Mouse (Mus musculus) liver, adult 2 months (tissue): ENCODE measurements at regions not wholly inside any gene's neighbourhood (a gene's known extent, or its start where the extent isn't known, plus 50 kb on each side); places are given as distances from the start of the nearest gene placed in this dataset.

Experiments
- DNase-seq: peaks from one replicate; pipeline ENCODE4 v3.0.0-alpha.2; 2011; ENCODE audit warnings: low read depth, low spot score; ENCODE audit errors: extremely low read depth
- H3K27ac ChIP-seq: fragments of 200-500 bp; replicated peaks from 2 replicates; pipeline ENCODE4 v1.5.1; 2012; ENCODE audit warnings: low read depth, mild to moderate bottlenecking, control low read depth, inconsistent platforms, low read length; ENCODE audit not compliant: insufficient read depth
- H3K27me3 ChIP-seq: fragments of 200-500 bp; 2 replicates; pipeline ENCODE4 v1.6.1; 2012; ENCODE audit warnings: mild to moderate bottlenecking, moderate library complexity, low read length, inconsistent platforms; ENCODE audit not compliant: control insufficient read depth, insufficient read depth
- H3K36me3 ChIP-seq: fragments of 200-500 bp; 2 replicates; pipeline ENCODE4 v1.6.1; 2012; ENCODE audit warnings: low read length, inconsistent platforms; ENCODE audit not compliant: control insufficient read depth, insufficient read depth
- H3K4me1 ChIP-seq: fragments of 200-500 bp; 2 replicates; pipeline ENCODE4 v1.6.1; 2011; ENCODE audit warnings: low read length; ENCODE audit not compliant: control insufficient read depth, insufficient read depth
- H3K4me3 ChIP-seq: fragments of 200-500 bp; 2 replicates; pipeline ENCODE4 v1.5.1; 2011; ENCODE audit warnings: low read depth, mild to moderate bottlenecking, control low read depth, low read length, moderate library complexity; ENCODE audit not compliant: insufficient read depth
- H3K79me2 ChIP-seq: fragments of 200-500 bp; 2 replicates; pipeline ENCODE4 v1.6.1; 2012; ENCODE audit warnings: inconsistent platforms, mild to moderate bottlenecking, low read length, moderate library complexity; ENCODE audit not compliant: control insufficient read depth, insufficient read depth
- H3K9ac ChIP-seq: fragments of 200-500 bp; 2 replicates; pipeline ENCODE4 v1.6.1; 2012; ENCODE audit warnings: low read depth, mild to moderate bottlenecking, control low read depth, inconsistent platforms, low read length
- CTCF ChIP-seq: fragments of 200-500 bp; IDR thresholded peaks from 2 replicates; pipeline ENCODE4 v1.5.1; 2011; ENCODE audit warnings: low read depth, low read length, control low read depth
- POLR2A ChIP-seq: fragments of 200-500 bp; IDR thresholded peaks from 2 replicates; pipeline ENCODE4 v1.6.1; 2011; ENCODE audit warnings: low read length, control low read depth; ENCODE audit not compliant: insufficient read depth; ENCODE audit errors: extremely low read depth
- WGBS: fragments of 180-500 bp; shearing (Covaris S2); methylation state at CpG from one replicate; pipeline ENCODE4 v1.1.7; 2018; 5-methylcytosine and 5-hydroxymethylcytosine counted together

DNA sequence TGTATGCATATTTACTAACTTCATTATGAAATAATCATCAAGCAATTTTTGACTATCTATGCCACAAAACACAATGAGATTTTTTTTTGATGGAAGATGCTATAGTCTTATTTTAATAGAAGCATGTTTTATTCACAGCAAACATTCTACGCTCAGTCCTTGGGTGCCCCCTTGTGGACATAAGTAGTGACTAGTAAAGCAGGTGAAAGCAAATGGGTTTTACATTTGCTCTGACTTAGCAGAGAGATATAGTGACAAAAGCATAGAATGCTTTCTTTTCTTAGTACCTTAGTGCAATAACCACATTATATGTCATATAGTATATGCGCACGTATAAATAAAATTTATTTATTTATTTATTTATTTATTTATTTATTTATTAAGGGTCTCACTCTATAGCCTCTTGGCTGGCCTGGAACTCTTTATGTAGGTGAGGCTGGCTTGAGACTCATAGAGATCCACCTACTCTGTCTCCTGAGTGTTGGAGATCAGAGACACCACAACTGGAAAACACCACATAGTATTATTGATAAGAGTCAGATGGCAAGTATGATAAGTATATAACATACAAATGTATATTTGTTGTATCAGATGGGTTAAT lies 136.5 kb upstream of the Arhgap42 start:
- Histone ChIP-seq H3K9ac (no peak overlapping the region), H3K27ac (no peak overlapping the region), H3K36me3 (no peaks in the 10 kb centered on the region), H3K27me3 (no peaks in the 10 kb centered on the region), H3K4me3 (no peak overlapping the region), H3K79me2 (no peaks in the 10 kb centered on the region), H3K4me1 (no peaks in the 10 kb centered on the region)
- TF ChIP-seq POLR2A, result no peak
- TF ChIP-seq CTCF, result peak; percentile 57
- peak; percentile 63 for DNase-seq
- WGBS, result 9% methylated on average over 3 of the region's 3 CpGs

DNA sequence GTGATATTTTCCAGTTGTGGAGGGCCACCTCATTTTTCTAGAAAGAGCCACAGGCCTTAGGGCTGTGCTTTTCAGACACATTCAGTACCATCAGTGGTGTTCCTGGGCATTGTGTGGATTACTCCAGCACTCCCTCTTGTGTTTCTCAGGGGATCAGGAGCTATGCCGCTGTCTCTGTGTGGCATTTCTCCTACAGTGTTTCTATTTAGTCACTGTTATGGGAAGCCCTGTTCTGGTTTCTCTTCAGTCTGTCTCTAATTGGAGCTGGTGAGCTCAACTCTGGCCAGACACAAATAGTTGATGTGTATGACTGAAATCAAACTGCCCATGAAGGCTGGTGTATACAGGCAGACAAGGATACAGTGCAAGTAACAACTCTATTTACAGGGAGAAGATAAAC lies 133.7 kb upstream of the Arhgap42 start:
- no peaks in the 10 kb centered on the region for H3K4me1 ChIP-seq
- H3K27me3 ChIP-seq, result no peaks in the 10 kb centered on the region
- WGBS, result 59% methylated on average over 1 of the region's 1 CpGs
- no peak overlapping the region for H3K9ac ChIP-seq
- H3K79me2 ChIP-seq, result no peaks in the 10 kb centered on the region
- H3K36me3 ChIP-seq, result no peaks in the 10 kb centered on the region
- TF ChIP-seq POLR2A, result no peak
- peak; percentile 21; the same call in 1 of the 2 replicates for TF ChIP-seq CTCF
- no peak overlapping the region for H3K4me3 ChIP-seq
- DNase-seq, result peak; percentile 23
- no peak overlapping the region for H3K27ac ChIP-seq

DNA sequence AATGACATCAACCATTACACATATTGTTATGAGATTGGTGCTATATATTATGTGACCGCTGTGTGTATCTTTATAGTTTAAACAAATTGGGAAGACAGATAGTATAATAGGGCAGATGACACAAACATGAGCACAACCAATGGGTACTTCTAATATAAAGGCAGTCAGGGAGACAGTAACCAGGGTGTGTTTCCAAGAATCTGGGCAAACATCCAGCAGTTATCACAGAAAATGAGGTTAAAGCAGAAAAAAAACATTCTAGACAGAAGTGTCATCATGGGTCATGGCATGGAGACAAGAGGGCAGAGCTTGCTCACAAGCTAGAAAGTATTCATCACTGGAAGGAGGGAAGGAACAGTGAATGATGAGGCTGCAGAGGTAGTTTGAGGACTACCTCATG lies 129.8 kb upstream of the Arhgap42 start:
- Histone ChIP-seq H3K36me3 (no peaks in the 10 kb centered on the region), H3K9ac (no peak overlapping the region), H3K4me3 (no peak overlapping the region), H3K4me1 (no peaks in the 10 kb centered on the region), H3K27me3 (no peaks in the 10 kb centered on the region), H3K27ac (no peak overlapping the region), H3K79me2 (no peaks in the 10 kb centered on the region)
- WGBS, result 85% methylated on average over 1 of the region's 1 CpGs
- TF ChIP-seq CTCF (no peak), POLR2A (no peak)
- DNase-seq, result peak; percentile 54

DNA sequence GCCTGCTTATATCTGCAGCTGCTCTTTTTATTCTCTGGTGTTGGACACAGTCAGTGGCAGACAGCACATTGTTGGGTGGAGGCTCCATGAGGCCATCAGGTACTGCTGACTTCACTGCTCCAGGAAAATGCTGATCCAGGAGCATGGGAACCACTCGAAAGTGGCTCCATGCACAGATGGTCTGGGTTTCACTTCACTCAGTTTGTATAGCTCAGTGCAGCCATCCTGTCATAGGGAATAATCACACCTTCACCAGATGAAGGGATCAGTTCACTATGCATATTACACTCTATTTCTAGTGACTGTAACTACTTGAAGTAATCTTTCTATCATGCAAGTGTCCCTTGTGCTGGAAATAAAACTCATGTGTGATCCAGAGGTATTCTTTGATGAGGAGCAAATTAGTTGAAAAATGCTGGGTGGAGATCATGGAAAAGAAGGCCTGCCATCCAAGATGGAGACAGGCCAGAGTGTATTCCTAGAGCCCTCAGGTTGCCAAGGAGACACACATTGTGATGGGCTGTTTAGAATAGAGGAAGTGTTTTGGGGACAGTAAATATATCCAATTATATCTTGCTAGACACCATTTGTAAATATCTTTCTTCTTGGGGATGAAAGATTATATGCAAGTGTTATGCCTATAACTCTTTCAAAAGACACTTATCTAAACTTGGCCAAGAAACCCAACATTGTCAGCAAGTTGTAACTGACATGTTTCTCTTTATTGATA lies 103.7 kb upstream of the Arhgap42 start:
- 59% methylated on average over 1 of the region's 1 CpGs for WGBS
- TF ChIP-seq CTCF (no peak), POLR2A (no peak)
- Histone ChIP-seq H3K79me2 (no peaks in the 10 kb centered on the region), H3K9ac (no peak overlapping the region), H3K36me3 (no peaks in the 10 kb centered on the region), H3K4me1 (no peaks in the 10 kb centered on the region), H3K4me3 (no peak overlapping the region), H3K27ac (no peak overlapping the region), H3K27me3 (no peaks in the 10 kb centered on the region)
- no peak for DNase-seq

DNA sequence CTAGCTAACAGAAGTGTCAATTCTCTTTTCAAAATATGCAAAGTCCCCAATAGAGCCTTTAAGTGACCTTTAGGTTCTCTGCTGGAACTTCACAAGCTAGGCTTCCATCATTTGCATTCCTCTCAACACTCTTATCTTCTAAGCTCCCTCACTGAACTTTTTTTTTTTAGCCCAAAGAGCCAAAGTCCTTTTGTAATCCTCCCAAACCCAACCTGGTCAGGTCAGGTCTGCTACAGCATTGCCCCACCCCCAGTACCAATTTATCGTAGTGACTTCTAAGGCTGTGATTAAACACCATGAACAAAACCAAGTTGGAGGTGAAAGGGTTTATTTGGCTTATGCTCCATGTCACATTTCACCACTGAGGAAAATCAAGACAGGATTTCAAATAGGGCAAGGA lies 79.7 kb upstream of the Arhgap42 start:
- TF ChIP-seq POLR2A (no peak), CTCF (no peak)
- Histone ChIP-seq H3K36me3 (no peaks in the 10 kb centered on the region), H3K4me3 (no peak overlapping the region), H3K79me2 (no peaks in the 10 kb centered on the region), H3K27ac (no peak overlapping the region), H3K27me3 (no peaks in the 10 kb centered on the region), H3K4me1 (no peaks in the 10 kb centered on the region), H3K9ac (no peak overlapping the region)
- DNase-seq, result peak; percentile 47
- WGBS, result 21% methylated on average over 1 of the region's 1 CpGs

DNA sequence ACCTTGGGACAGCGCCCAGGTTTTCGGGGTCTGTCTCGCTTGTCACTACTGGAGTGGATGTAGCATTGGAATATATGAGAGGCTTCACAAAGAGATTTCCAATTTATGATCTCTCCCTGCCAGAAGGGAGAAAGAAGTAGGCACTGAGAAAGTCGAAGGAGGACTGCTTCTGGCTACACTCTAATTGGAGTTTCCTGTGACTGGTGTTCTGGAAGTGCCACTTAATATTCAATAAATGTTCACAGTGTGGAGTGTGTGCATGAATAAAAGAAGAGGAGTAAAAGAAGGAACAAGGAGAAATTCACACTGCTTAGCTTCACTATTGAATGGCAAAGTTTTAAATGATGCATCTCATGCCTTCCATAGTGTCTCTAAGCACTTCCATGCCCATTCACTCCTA lies 77.1 kb upstream of the Arhgap42 start:
- no peaks in the 10 kb centered on the region for H3K36me3 ChIP-seq
- no peaks in the 10 kb centered on the region for H3K79me2 ChIP-seq
- no peak for TF ChIP-seq CTCF
- no peak for TF ChIP-seq POLR2A
- H3K27ac ChIP-seq, result no peak overlapping the region
- no peak overlapping the region for H3K9ac ChIP-seq
- WGBS, result 95% methylated on average over 4 of the region's 4 CpGs
- no peaks in the 10 kb centered on the region for H3K27me3 ChIP-seq
- no peaks in the 10 kb centered on the region for H3K4me1 ChIP-seq
- no peak for DNase-seq
- H3K4me3 ChIP-seq, result no peak overlapping the region
